Mouse (Mus musculus): ENCODE measurements around the gene Mapkapk5.

DNA sequence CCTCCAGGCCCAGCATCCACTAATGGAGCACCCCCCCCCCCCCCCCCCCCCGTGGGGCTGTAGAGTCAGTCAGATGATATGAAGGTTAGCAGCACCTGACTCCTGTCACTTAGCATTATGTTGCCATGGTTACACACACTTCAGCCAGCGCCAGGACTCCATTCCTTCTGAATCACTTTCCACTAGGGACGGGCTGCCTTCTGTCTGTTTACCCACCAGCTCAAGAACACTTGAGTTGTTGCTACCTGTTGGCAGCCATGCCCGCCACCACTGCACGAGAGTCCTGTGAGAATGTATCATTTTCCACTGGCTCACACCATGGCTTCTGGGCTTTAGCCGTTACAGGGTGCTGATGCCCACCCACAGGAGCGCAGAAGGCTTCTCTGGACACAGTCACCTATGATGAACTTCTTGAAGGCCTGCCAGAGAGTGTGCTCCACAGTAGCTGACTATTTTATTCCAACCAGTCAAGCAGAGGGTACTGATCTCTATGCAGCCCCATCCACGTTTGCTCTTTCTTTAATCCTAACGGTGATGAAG is 24.2 kb upstream of the Mapkapk5 start:
- TF ChIP-seq CTCF (conservative IDR thresholded peaks at IDR 0.05; ENCODE audit: low read length) (no peak), NANOG (IDR thresholded peaks at IDR 0.05; ENCODE audit: borderline replicate concordance, low read length) (no peak), POU5F1 (IDR thresholded peaks at IDR 0.05; ENCODE audit: borderline replicate concordance, low read length) (no peak)

Measured in E14TG2a.4 (cell line).